Mouse (Mus musculus): ENCODE results near the gene Noa1.

Noa1 gene

DNA sequence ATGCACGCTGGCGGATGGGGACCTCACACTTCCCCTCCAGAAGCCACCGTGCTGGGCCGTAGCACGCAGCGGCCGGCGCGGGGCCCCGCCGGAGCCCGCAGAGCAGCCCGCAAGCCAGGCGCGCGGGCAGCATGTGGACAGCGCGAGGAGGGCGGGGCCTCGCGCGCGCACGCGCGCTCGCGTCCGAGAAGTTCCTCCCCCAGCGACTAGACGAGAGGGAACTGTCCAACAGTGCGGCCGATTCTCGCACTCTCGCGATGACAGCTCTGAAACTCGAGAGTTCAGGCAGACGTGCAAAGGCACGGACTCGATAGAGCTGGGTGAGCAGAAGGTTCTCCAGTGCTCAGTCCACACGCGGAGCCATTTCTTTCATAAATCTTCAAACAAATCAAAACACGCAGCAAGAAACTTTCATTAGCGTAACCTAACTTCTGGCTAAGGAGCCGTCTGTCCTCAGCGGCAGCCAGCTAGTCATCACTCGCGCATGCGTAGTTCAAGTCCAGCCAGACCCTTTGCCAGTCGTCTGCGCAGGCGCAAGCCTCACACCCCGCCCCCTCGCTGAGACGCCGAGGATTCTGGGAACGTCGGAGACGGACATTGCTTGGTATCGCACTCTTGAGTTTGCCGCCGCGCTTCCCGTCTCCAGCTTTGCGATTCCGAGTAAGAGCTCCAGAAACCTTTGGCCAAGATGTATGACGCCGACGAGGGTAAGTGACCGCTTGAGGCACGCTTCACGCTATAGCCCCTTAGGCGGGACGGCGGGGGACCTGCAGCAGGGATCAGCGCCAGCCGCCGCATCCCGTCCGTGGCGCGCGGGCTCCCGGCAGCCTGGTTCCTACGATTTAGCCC, at the start of gene Noa1, which contains the start of gene Polr2b:
Gene Noa1 (minus strand): TSS at position 161 of the 849 bp plus-strand sequence.
Gene Polr2b (plus strand): TSS at position 224 of the 849 bp plus-strand sequence.
- DNase-seq (ENCODE audit: low spot score), result peak; percentile 97

DNA sequence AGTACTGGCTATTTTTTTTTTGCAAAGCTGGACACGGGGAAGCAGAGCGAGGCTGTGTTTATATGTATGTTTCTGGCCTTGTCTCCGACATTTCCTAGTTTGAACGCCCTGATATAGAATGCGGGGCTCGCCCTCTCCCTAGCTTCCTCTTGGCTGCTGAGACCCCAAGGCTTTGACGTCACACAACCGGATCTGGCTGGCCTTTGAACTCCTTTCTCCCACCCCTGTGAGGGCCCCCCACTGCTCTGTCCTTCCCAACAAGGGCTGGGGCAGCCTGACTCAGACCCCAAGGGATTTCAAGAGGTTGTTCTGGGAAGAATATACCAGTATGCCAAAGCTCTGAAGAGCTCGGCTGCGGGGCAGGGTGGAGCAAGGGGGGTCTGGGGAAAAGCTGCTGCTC, 48.5 kb upstream of the Noa1 start:
- no peak for DNase-seq (ENCODE audit: low spot score)

GRCm38 (mm10) chr5:77357405-77358149, 47.7 kb upstream of the Noa1 start:
- no peak for DNase-seq (ENCODE audit: low spot score)

- no peak for DNase-seq (ENCODE audit: low spot score)
Observed at GRCm38 (mm10) chr5:77355307-77356265, 45.7 kb upstream of the Noa1 start.

- peak; percentile 90 for DNase-seq (ENCODE audit: low spot score)
Observed at GRCm38 (mm10) chr5:77354361-77354787, 44.5 kb upstream of the Noa1 start.

DNA sequence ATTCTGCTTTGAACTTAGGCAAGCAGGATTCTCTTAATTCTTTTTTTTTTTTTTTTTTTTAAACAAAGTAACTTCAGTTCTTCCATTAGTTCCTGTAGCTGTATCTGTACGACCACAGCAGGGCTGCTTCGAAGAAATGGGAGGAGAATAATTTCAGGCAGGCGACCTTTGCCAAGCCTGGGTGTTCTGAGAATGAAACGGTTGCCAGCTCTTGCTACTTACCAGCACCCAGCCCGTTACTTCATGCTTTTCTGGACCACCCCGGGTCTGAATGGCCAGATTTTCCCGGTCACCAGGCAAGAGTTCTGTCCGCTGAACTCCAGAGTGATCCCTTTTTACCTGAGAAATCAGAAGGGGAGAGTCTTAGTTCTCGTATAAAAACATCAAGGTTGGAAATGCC, 41.8 kb upstream of the Noa1 start:
- DNase-seq (ENCODE audit: low spot score), result no peak

- no peak for DNase-seq (ENCODE audit: low spot score)
Observed at GRCm38 (mm10) chr5:77349971-77350658, 40.2 kb upstream of the Noa1 start.

DNA sequence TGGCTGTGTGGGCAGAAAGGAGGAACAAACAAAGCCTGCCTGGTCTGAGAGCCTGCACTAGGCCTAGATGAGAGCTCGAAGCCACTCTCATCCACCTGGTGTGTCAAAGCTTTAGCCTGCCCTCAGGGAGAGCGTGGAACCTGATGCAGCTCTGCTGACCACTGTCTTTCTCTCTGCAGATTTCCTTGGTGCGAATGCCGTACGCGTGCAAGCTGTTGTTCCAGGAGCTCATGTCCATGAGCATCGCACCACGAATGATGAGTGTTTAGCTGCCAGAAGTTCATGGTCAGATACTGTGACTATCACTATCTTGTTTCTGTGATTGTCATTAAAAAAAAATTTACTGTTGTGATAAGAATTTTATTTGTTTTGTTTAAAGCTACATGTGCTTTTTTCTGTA, 39.0 kb upstream of the Noa1 start:
- no peak for DNase-seq (ENCODE audit: low spot score)

DNA sequence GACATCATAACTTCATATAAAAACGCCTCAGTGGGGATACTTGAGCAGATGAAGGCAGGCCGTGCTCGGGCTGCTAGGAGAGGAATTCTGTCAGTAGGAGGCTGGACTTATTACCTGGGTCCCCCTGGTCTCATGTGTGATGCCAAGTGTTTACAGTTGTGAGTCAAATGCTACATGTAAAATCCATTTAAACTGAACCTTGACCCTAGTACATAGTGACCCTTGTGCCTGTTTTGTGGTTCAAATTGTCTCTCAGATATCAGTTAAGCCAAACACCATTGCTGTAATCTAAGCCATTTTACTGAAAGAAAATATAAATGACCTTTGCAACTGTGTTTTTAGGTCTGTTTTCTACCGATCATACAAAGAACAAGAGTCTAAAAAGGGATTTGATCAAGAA, 30.1 kb upstream of the Noa1 start:
- DNase-seq (ENCODE audit: low spot score), result no peak

DNA sequence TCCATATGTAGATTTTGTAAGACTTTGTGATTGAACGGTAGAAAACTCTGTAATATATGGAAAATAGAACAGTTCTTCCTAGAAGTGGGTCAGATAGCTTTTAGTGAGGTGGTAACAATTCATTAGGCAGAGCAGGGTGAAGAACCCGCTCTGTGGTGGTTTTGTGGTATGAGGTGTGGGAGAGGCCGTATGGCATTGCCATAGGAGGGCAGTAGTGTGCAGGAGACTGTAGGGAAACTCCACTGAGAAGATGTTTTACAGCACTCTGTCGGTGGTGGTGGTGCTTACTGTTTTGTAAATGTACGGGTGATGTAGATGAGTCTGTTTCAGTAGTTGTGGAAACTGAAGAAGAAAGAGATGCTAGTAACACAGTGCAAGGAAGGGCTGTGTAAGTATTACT, 20.3 kb upstream of the Noa1 start:
- DNase-seq (ENCODE audit: low spot score), result no peak

DNA sequence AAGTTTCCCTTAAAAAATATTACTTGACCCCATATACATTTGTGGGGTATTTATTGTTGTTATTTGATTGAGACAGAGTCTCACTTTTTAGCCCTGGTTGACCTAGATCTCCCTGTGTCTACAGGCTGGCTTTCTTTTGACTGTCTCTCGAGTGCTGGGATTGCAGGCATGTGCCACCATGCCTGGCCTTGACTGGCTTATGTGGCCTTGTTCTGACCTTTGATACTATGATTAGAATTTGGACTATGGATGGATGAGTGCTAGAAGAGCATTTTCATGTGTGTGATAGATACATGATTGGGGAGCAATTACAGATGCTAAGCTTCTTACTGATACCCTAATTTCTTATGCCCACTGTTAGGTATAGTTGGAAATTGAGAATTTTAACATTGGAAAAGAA, 15.1 kb upstream of the Noa1 start:
- DNase-seq (ENCODE audit: low spot score), result no peak

- no peak for DNase-seq (ENCODE audit: low spot score)
Observed at GRCm38 (mm10) chr5:77314986-77315385, 5.1 kb upstream of the Noa1 start.

DNA sequence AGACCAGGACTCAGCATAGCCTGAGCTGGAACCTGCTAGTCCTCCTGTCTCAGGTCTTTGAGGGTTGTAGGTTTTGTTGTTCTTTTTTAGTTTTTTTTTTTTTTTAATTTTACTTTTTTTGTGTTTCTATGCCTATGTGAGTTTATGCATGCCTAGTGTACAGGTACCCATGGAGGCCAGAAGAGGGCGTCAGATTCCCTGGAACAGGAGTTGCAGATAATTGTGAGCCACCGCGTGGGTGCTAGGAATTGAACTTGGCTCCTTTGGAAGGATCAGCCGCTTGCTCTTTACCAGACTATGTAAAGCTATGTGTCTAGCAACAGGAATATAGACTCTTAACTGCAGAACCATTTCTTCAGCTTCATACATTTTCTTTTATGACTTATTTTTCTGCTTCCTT, 4.3 kb upstream of the Noa1 start:
- DNase-seq (ENCODE audit: low spot score), result no peak

DNA sequence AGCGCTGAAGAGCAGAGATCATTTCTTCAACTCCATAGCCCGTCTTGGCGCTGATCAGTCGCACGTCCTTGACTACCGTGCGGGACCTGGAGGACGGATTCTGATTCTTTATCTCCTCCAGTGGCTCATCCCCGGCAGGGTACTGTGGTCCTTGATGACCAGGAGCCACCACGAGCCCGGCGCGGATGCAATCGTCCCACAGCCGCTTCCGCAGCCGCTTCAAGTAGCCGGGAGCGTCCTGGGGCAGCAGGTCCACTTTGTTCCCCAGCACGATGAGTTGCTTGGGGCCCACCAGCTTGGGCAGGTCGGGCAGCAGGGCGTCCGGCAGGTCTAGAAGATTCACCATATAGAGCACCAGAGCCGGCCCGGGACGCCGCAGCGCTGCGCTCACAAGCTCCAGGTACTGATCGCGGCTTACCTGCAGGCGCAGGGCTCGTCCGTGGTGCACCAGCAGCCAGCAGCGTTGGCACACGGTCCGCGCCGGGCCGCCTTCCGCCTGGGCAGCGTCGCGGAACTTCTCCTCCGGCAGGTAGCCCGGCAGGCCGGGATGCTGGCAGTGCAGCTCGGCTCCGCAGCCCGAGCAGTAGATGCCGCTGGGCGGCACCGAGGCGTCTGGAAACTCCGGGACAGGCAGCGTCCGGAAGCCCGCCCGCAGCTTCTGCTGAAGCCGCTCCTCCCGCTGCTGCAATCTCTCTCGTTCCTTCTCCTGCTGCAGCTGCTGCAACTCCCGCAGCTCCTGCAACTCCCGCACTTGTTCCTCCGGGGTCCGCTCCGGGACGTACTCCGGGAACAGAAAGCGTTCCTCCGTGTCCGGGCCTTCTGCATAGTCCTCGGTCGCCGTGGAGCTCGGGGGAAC, 605 bp downstream of the Noa1 start:
- DNase-seq (ENCODE audit: low spot score), result peak; percentile 14

- no peak for DNase-seq (ENCODE audit: low spot score)
Observed at GRCm38 (mm10) chr5:77307821-77308553, 1.9 kb downstream of the Noa1 start.

GRCm38 (mm10) chr5:77301296-77301903, 8.5 kb downstream of the Noa1 start:
- no peak for DNase-seq (ENCODE audit: low spot score)

- DNase-seq (ENCODE audit: low spot score), result no peak
Observed at GRCm38 (mm10) chr5:77299486-77299885, 10.4 kb downstream of the Noa1 start.

DNA sequence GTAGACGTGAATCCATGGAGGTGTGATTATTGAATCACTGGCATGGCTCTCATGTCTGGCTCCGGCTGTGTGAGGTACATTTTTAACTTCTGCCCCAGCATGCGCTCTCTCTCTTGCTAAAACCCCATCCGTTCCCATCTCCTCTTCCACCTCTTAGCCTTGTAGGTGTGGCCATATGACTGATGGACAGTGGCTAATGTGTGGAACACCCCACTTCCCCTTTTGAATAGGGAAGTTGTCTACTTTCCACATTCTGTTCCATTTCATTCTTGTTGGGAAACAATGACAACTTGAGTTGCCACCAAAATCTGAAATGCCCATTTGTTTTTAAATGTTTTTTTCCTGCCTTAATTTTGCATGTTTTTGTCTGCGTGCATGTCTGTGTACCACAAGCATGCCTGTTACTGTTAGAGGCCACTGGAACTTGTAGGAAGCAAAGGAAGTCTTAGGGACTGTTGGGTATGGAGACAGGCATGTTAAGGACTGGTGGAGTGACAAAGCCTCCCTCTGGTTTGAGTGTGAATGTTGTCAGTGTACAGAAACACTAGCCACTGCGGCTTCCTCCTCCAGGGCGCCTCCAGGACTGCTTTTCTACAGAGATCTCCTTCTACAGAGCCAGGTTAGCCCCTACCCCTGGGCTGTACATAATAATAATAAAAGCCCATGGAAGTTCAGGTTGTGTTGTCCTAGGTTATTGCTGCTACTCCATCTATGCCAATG, 16.9 kb downstream of the Noa1 start:
- no peak for DNase-seq (ENCODE audit: low spot score)

DNA sequence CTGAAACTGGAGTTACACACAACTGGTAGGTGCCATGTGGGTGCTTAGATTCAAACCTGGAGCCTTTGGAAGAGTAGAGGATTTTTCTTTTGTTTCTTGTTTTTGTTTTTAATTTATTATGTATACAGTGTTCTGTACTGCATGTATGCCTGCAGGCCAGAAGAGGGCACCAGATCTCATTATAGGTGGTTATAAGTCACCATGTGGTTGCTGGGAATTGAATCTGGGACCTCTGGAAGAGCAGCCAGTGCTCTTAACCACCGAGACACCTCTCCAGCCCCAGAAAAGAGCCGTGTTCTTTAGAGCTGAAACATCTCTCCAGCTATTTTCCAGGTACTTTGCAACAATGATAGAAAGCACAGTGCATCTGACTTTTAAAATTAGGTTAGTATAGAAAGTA, 19.3 kb downstream of the Noa1 start:
- DNase-seq (ENCODE audit: low spot score), result no peak

Measured in layer of hippocampus, adult 11-12 months (tissue).